Mouse (Mus musculus): ENCODE data around the gene Cxcl10. TPM values are rescaled to one million over a fixed set of nuclear protein-coding genes. Genes with fewer than 3 reads are reported as not detected.

Cxcl10 gene
- polyA plus RNA-seq, 1 experiment, result 9.6 TPM

DNA sequence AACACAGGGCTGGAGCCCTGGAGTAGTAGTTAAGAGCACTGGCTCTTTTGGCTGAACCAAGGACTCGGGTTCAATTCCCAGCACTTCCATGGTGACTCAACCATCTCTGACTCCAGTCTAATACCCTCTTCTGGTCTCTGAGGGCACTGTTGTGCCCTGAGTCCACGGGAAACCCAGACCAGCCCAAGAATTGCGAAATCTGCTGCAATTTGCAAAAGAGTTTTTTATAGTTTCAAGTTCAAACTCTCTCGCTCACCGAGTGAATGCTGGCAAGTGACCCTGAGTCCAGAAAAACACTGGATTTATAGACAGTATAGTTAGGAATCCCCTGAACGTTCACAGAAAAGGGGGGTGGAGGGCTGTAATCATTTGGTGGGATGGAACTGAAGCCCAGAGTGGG is 21.7 kb upstream of the Cxcl10 start:
- 36% methylated on average over 6 of the region's 6 CpGs for WGBS
- Histone ChIP-seq H3K27me3 (ENCODE audit: control insufficient read depth, insufficient read depth, low read length) (no peaks in the 10 kb centered on the region), H3K27ac (ENCODE audit: insufficient read depth, low read depth, low read length) (no peak overlapping the region), H3K36me3 (ENCODE audit: control insufficient read depth, insufficient read depth, low read length) (no peaks in the 10 kb centered on the region), H3K4me1 (ENCODE audit: control insufficient read depth, insufficient read depth, insufficient read length, low read length) (peaks cover 16% of the 10 kb centered on the region; the same call in 1 of the 2 replicates), H3K4me3 (ENCODE audit: low read depth, low read length) (no peak overlapping the region)
- TF ChIP-seq CTCF (IDR thresholded peaks at IDR 0.05; ENCODE audit: extremely low read depth, insufficient read length, insufficient replicate concordance, low read depth, low read length) (no peak), POLR2A (IDR thresholded peaks at IDR 0.05; ENCODE audit: low read depth, low read length) (no peak)

DNA sequence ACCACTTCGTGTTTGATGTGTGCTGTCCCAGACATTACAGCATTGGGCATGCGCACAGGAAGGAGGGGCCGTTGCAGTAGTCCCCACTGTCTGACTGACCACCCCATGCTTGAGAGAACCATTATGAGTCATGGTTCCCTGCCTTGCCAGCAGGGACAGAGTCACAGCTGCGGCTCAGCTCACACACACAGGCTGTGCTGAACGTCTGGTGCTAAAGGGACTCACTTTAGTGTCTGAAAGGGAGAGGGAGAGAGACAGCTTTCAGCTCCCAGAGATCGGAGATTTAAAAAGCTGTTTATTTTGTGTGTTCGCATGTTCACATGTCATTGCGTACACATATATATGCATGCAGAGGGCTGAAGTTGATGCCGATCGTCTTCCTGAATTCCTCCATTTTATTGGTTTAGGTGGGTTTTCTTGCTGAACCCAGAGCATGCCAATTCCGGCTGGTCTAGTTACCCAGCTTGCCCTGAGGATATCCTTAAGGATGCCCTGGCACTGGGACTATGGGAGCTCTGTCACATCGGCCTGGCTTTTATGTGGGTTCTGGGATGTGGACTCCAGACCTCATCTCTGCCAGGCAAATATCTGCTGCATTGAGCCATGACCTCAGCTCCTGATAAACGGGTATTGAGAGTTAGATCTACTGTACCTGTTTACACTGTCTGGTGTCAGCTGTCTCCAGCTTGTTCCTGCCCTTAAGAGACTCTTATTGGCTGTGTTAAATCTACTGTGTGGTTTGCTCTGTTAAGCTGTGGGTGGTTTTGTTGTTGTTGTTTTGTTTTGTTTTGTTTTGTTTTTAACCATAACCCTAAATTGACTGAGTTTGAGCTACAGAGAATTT is 20.7 kb upstream of the Cxcl10 start:
- Histone ChIP-seq H3K27ac (ENCODE audit: insufficient read depth, low read depth, low read length) (no peak overlapping the region), H3K27me3 (ENCODE audit: control insufficient read depth, insufficient read depth, low read length) (no peaks in the 10 kb centered on the region), H3K4me3 (ENCODE audit: low read depth, low read length) (no peak overlapping the region), H3K4me1 (ENCODE audit: control insufficient read depth, insufficient read depth, insufficient read length, low read length) (peaks cover 16% of the 10 kb centered on the region; the same call in 1 of the 2 replicates), H3K36me3 (ENCODE audit: control insufficient read depth, insufficient read depth, low read length) (no peaks in the 10 kb centered on the region)
- TF ChIP-seq POLR2A (IDR thresholded peaks at IDR 0.05; ENCODE audit: low read depth, low read length), result no peak
- TF ChIP-seq CTCF (IDR thresholded peaks at IDR 0.05; ENCODE audit: extremely low read depth, insufficient read length, insufficient replicate concordance, low read depth, low read length), result no peak
- 69% methylated on average over 13 of the region's 13 CpGs for WGBS

DNA sequence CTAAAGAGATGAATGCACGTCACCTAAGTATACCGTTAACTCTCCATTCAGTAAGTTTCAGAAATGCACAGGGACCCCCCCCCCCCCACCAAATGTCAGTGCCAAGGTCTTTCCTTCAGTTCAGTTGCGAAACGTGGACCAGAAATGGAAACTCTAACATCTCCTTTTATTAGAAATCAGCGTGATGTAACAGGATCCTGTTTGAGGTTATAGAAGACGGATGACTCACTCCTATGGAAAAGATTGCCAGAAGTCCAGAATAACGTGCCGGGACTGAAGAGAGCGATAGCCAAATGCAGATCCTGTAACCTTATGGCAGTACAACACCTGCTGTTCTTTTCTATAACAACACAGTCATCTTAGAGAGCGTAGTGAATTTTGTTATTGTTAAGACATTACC is 19.7 kb upstream of the Cxcl10 start:
- 69% methylated on average over 10 of the region's 10 CpGs for whole genome bisulfite sequencing
- H3K27ac ChIP-seq (ENCODE audit: insufficient read depth, low read depth, low read length), result no peak overlapping the region
- no peaks in the 10 kb centered on the region for H3K27me3 ChIP-seq (ENCODE audit: control insufficient read depth, insufficient read depth, low read length)
- H3K4me1 ChIP-seq (ENCODE audit: control insufficient read depth, insufficient read depth, insufficient read length, low read length), result peaks cover 16% of the 10 kb centered on the region
- TF ChIP-seq CTCF (IDR thresholded peaks at IDR 0.05; ENCODE audit: extremely low read depth, insufficient read length, insufficient replicate concordance, low read depth, low read length), result no peak
- no peak overlapping the region for H3K4me3 ChIP-seq (ENCODE audit: low read depth, low read length)
- no peaks in the 10 kb centered on the region for H3K36me3 ChIP-seq (ENCODE audit: control insufficient read depth, insufficient read depth, low read length)

- Histone ChIP-seq H3K4me3 (ENCODE audit: low read depth, low read length) (peak overlapping the region; percentile 49), H3K27me3 (ENCODE audit: control insufficient read depth, insufficient read depth, low read length) (no peaks in the 10 kb centered on the region), H3K27ac (ENCODE audit: insufficient read depth, low read depth, low read length) (peak overlapping the region; percentile 70), H3K4me1 (ENCODE audit: control insufficient read depth, insufficient read depth, insufficient read length, low read length) (peaks cover 16% of the 10 kb centered on the region), H3K36me3 (ENCODE audit: control insufficient read depth, insufficient read depth, low read length) (no peaks in the 10 kb centered on the region)
- WGBS, result 25% methylated on average over 6 of the region's 6 CpGs
- no peak for TF ChIP-seq CTCF (IDR thresholded peaks at IDR 0.05; ENCODE audit: extremely low read depth, insufficient read length, insufficient replicate concordance, low read depth, low read length)
- no peak for TF ChIP-seq POLR2A (IDR thresholded peaks at IDR 0.05; ENCODE audit: low read depth, low read length)
These were observed 17.9 kb upstream of the Cxcl10 start for GRCm38 (mm10) chr5:92366565-92366964.

DNA sequence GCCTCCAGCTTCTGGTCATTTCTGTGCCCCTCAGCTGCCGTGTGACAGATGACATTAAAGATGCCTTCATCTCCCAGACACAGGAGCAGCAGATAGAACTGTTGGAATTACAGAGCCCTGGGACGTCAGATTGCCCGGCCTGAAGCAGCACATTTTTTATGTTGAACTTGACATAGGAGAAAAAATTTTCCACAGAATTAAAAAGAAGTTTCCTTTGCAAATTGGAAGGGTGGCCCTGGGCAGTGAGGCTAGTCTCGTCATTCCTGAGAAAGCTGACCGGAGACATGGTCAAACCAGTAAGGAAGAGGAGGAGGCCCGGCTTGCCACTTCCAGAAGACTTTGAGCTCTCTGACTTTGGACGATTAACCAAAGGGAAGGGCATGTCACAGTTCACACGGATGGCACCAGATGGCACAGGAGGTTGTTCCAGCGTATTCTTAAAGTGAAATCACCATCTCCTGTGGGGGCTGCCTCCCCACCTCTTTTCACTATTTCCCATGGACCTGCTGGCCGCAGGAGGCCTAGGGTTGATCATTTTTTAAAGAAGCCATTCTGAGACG is 16.5 kb upstream of the Cxcl10 start:
- TF ChIP-seq POLR2A (IDR thresholded peaks at IDR 0.05; ENCODE audit: low read depth, low read length) (peak; percentile 28; the same call in 1 of the 2 replicates), CTCF (IDR thresholded peaks at IDR 0.05; ENCODE audit: extremely low read depth, insufficient read length, insufficient replicate concordance, low read depth, low read length) (no peak)
- Histone ChIP-seq H3K27me3 (ENCODE audit: control insufficient read depth, insufficient read depth, low read length) (no peaks in the 10 kb centered on the region), H3K27ac (ENCODE audit: insufficient read depth, low read depth, low read length) (peak overlapping the region; percentile 39; the same call in 1 of the 2 replicates), H3K4me1 (ENCODE audit: control insufficient read depth, insufficient read depth, insufficient read length, low read length) (peaks cover 16% of the 10 kb centered on the region), H3K36me3 (ENCODE audit: control insufficient read depth, insufficient read depth, low read length) (peaks cover 3% of the 10 kb centered on the region; the same call in 1 of the 2 replicates), H3K4me3 (ENCODE audit: low read depth, low read length) (peak overlapping the region; percentile 61)
- 60% methylated on average over 11 of the region's 11 CpGs for WGBS

DNA sequence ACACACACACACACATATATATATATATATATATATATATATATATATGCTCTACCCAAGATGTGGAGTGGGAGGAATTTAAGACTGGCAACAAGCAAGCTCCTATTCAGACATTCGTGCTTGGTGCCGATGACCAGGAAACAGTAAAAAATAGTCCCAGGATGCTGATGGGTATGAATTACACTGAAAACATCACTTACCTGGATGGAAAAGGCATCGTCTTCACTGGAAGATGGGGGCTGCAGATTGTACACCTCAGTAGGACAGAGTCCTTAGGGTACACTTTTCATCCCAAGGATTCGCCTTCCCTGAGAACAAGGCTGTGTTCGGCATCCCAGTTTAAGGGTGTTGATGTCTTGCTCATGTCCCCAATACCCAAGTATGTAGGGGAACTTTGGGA is 15.3 kb upstream of the Cxcl10 start:
- Histone ChIP-seq H3K4me3 (ENCODE audit: low read depth, low read length) (no peak overlapping the region), H3K27me3 (ENCODE audit: control insufficient read depth, insufficient read depth, low read length) (no peaks in the 10 kb centered on the region), H3K36me3 (ENCODE audit: control insufficient read depth, insufficient read depth, low read length) (peaks cover 3% of the 10 kb centered on the region; the same call in 1 of the 2 replicates), H3K4me1 (ENCODE audit: control insufficient read depth, insufficient read depth, insufficient read length, low read length) (peaks cover 14% of the 10 kb centered on the region), H3K27ac (ENCODE audit: insufficient read depth, low read depth, low read length) (no peak overlapping the region)
- WGBS, result 92% methylated on average over 5 of the region's 5 CpGs
- TF ChIP-seq CTCF (IDR thresholded peaks at IDR 0.05; ENCODE audit: extremely low read depth, insufficient read length, insufficient replicate concordance, low read depth, low read length), result no peak
- TF ChIP-seq POLR2A (IDR thresholded peaks at IDR 0.05; ENCODE audit: low read depth, low read length), result no peak

DNA sequence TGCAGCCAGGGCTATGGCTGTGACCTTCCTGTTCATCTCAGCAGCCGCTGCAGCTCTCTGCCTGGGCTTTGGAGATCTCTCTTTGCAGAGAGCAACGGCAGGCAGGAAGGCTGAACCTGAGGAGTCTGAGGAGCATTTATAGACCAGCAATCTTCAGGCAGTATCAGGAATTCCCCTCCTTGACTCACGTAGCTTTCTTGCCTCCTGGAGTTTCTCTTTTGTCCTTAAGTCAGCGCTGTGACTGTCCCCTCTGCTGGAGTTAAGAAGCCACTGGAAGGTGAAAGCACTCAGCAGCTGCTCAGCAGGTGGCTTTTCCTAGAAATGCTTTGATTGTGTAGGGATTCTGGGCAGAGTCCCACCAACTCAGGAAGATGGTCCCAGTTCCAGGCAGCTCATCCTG is 14.5 kb upstream of the Cxcl10 start:
- 14% methylated on average over 4 of the region's 4 CpGs for whole genome bisulfite sequencing
- H3K27ac ChIP-seq (ENCODE audit: insufficient read depth, low read depth, low read length), result 0 out of 2 replicates have a peak overlapping the region, but pooled peaks have one; percentile 15

More for the DNA sequence above, 14.5 kb upstream of the Cxcl10 start:
- H3K36me3 ChIP-seq (ENCODE audit: control insufficient read depth, insufficient read depth, low read length), result peaks cover 3% of the 10 kb centered on the region; the same call in 1 of the 2 replicates
- H3K4me3 ChIP-seq (ENCODE audit: low read depth, low read length), result peak overlapping the region; percentile 54
- no peak for TF ChIP-seq CTCF (IDR thresholded peaks at IDR 0.05; ENCODE audit: extremely low read depth, insufficient read length, insufficient replicate concordance, low read depth, low read length)
- H3K4me1 ChIP-seq (ENCODE audit: control insufficient read depth, insufficient read depth, insufficient read length, low read length), result peaks cover 14% of the 10 kb centered on the region
- no peaks in the 10 kb centered on the region for H3K27me3 ChIP-seq (ENCODE audit: control insufficient read depth, insufficient read depth, low read length)

Measured in small intestine, adult 2 months (tissue).